ENCODE assay signal across 12 mouse cellular contexts in the genomic region with DNA sequence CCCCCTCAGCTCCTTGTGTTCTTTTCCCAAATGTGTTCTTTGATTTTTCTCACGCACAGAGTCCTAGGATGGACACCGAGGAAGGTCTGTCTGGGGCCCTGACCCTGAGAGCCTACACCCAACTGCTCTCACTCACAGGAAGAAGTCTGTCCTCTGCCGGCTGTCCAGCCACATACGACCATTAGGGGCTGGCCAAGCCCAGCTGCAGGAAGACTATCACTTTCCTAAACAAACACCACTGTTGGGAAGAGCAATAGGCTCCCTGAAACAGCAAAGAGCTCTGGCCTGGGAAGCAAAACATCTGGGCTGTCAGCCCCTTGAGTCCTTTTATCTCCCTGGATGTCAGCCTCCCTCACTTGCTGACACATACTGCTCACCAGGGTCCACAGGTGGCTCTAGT.
DNase-seq lines count a peak whose midpoint lies in the region; ATAC-seq lines count a peak whose summit lies in the region.
"Had no signal": no experiment of that assay in that cellular context is flagged by ENCODE, and none has a peak within 500 bp of the region (broad histone marks: within the 10 kb centered on the region; RNA-seq: fewer than 3 reads in every experiment).

No protein-coding gene starts in this region.

- 18% methylated on average over 4 of the region's 4 CpGs for WGBS in heart, embryonic 10.5 days
- WGBS in lung, embryonic 16.5 days: 8% methylated on average over 4 of the region's 4 CpGs
- WGBS in heart, embryonic 15.5 days: 7% methylated on average over 4 of the region's 4 CpGs
- WGBS in stomach, embryonic 14.5 days: 11% methylated on average over 4 of the region's 4 CpGs
- WGBS in limb, embryonic 10.5 days: 14% methylated on average over 4 of the region's 4 CpGs

- H3K27ac ChIP-seq in heart, embryonic 10.5 days: no peak overlapping the region
- H3K27ac ChIP-seq in lung, embryonic 16.5 days (ENCODE audit: low read length): no peak overlapping the region
- no peak overlapping the region for H3K27ac ChIP-seq in heart, embryonic 15.5 days
- H3K27ac ChIP-seq in stomach, embryonic 14.5 days (ENCODE audit: low read length): no peak overlapping the region
- no peak overlapping the region for H3K27ac ChIP-seq in limb, embryonic 10.5 days
- H3K27ac ChIP-seq: embryonic facial prominence, embryonic 12.5 days; hindbrain, embryonic 13.5 days; liver, embryonic 15.5 days had no signal

- ATAC-seq in lung, embryonic 16.5 days (ENCODE audit: low read depth): peak; percentile 70
- ATAC-seq in heart, embryonic 15.5 days (replicated peaks; ENCODE audit: insufficient number of reproducible peaks, insufficient read depth, low FRiP score, low read depth): 0 out of 2 replicates have a peak, but pooled peaks have one; percentile 14
- 0 out of 2 replicates have a peak, but pooled peaks have one; percentile 37 for ATAC-seq in stomach, embryonic 14.5 days (ENCODE audit: insufficient number of reproducible peaks, insufficient read depth, low FRiP score, low read depth)
- ATAC-seq: midbrain, embryonic 16.5 days had no signal

- no peak overlapping the region for H3K4me2 ChIP-seq in lung, embryonic 16.5 days (ENCODE audit: low read depth, low read length)
- no peak overlapping the region for H3K4me2 ChIP-seq in heart, embryonic 15.5 days
- no peak overlapping the region for H3K4me2 ChIP-seq in stomach, embryonic 14.5 days (replicated peaks; ENCODE audit: low read depth, low read length)
- H3K4me2 ChIP-seq: embryonic facial prominence, embryonic 12.5 days; hindbrain, embryonic 13.5 days; liver, embryonic 15.5 days had no signal

- H3K4me3 ChIP-seq in heart, embryonic 10.5 days: no peak overlapping the region
- H3K4me3 ChIP-seq in lung, embryonic 16.5 days (ENCODE audit: low read length): no peak overlapping the region
- H3K4me3 ChIP-seq in heart, embryonic 15.5 days: no peak overlapping the region
- H3K4me3 ChIP-seq in stomach, embryonic 14.5 days (ENCODE audit: low read depth, low read length): no peak overlapping the region
- no peak overlapping the region for H3K4me3 ChIP-seq in limb, embryonic 10.5 days
- H3K4me3 ChIP-seq: embryonic facial prominence, embryonic 12.5 days; hindbrain, embryonic 13.5 days; liver, embryonic 15.5 days had no signal

- H3K9ac ChIP-seq in lung, embryonic 16.5 days (ENCODE audit: low read length): no peak overlapping the region
- H3K9ac ChIP-seq in heart, embryonic 15.5 days: no peak overlapping the region
- no peak overlapping the region for H3K9ac ChIP-seq in stomach, embryonic 14.5 days (replicated peaks; ENCODE audit: low read depth, low read length)
- H3K9ac ChIP-seq: embryonic facial prominence, embryonic 12.5 days; hindbrain, embryonic 13.5 days; liver, embryonic 15.5 days had no signal

- H3K4me1 ChIP-seq in heart, embryonic 10.5 days: peaks cover 8% of the 10 kb centered on the region
- H3K4me1 ChIP-seq in lung, embryonic 16.5 days (replicated peaks; ENCODE audit: control insufficient read depth, insufficient read depth, low read length): peaks cover 4% of the 10 kb centered on the region
- no peaks in the 10 kb centered on the region for H3K4me1 ChIP-seq in heart, embryonic 15.5 days (replicated peaks)
- H3K4me1 ChIP-seq in stomach, embryonic 14.5 days (ENCODE audit: control insufficient read depth, insufficient read depth, low read length): peaks cover 5% of the 10 kb centered on the region; the same call in 1 of the 2 replicates
- H3K4me1 ChIP-seq in limb, embryonic 10.5 days: peaks cover 5% of the 10 kb centered on the region; the same call in 1 of the 2 replicates
- H3K4me1 ChIP-seq: hindbrain, embryonic 13.5 days; liver, embryonic 15.5 days had no signal

- no peaks in the 10 kb centered on the region for H3K9me3 ChIP-seq in heart, embryonic 10.5 days
- no peaks in the 10 kb centered on the region for H3K9me3 ChIP-seq in lung, embryonic 16.5 days (ENCODE audit: control insufficient read depth, low read length)
- H3K9me3 ChIP-seq in heart, embryonic 15.5 days (replicated peaks): no peaks in the 10 kb centered on the region
- H3K9me3 ChIP-seq in stomach, embryonic 14.5 days (ENCODE audit: control insufficient read depth, low read depth, low read length): no peaks in the 10 kb centered on the region
- no peaks in the 10 kb centered on the region for H3K9me3 ChIP-seq in limb, embryonic 10.5 days (replicated peaks)
- H3K9me3 ChIP-seq: embryonic facial prominence, embryonic 12.5 days; hindbrain, embryonic 13.5 days; liver, embryonic 15.5 days had no signal

- no peaks in the 10 kb centered on the region for H3K27me3 ChIP-seq in heart, embryonic 10.5 days (ENCODE audit: insufficient read depth, poor library complexity, severe bottlenecking)
- no peaks in the 10 kb centered on the region for H3K27me3 ChIP-seq in lung, embryonic 16.5 days (ENCODE audit: control insufficient read depth, insufficient read depth, low read depth, low read length)
- no peaks in the 10 kb centered on the region for H3K27me3 ChIP-seq in heart, embryonic 15.5 days
- H3K27me3 ChIP-seq in stomach, embryonic 14.5 days (ENCODE audit: control insufficient read depth, insufficient read depth, low read length): no peaks in the 10 kb centered on the region
- no peaks in the 10 kb centered on the region for H3K27me3 ChIP-seq in limb, embryonic 10.5 days (ENCODE audit: low read depth, poor library complexity, severe bottlenecking)
- H3K27me3 ChIP-seq: embryonic facial prominence, embryonic 12.5 days; hindbrain, embryonic 13.5 days; liver, embryonic 15.5 days had no signal

- no peaks in the 10 kb centered on the region for H3K36me3 ChIP-seq in heart, embryonic 10.5 days
- H3K36me3 ChIP-seq in lung, embryonic 16.5 days (ENCODE audit: control insufficient read depth, insufficient read depth, low read length): no peaks in the 10 kb centered on the region
- no peaks in the 10 kb centered on the region for H3K36me3 ChIP-seq in heart, embryonic 15.5 days
- no peaks in the 10 kb centered on the region for H3K36me3 ChIP-seq in stomach, embryonic 14.5 days (ENCODE audit: control insufficient read depth, insufficient read depth, low read length)
- H3K36me3 ChIP-seq in limb, embryonic 10.5 days: no peaks in the 10 kb centered on the region
- H3K36me3 ChIP-seq: embryonic facial prominence, embryonic 12.5 days; hindbrain, embryonic 13.5 days; liver, embryonic 15.5 days had no signal

- DNase-seq in heart, adult 11 months: peak; percentile 98
- DNase-seq in heart, embryonic 10.5 days (ENCODE audit: low spot score): no peak
- DNase-seq in lung, postnatal 14 days: no peak
- no peak for DNase-seq in left cerebral cortex, adult 18-20 months (ENCODE audit: low spot score in 2 of 2)
- DNase-seq in limb, embryonic 10.5 days (ENCODE audit: low spot score): no peak

Comparison
In these comparisons a context has a peak if more than half of its experiments do, and no peak if none do; other contexts are left out.
1. ATAC-seq: peak in every context shown above with its lines; median percentile 70 in lung, embryonic 16.5 days; 37 in stomach, embryonic 14.5 days; 14 in heart, embryonic 15.5 days.